Mouse (Mus musculus) left cerebral cortex, postnatal 36 days (tissue): ENCODE measurements around the gene Vmn1r6. TPM values are rescaled to one million over a fixed set of nuclear protein-coding genes. Genes with fewer than 3 reads are reported as not detected.
"Not testable (repeated sequence)": the region's sequence is repeated elsewhere in the genome, so short reads cannot be mapped to it uniquely, and the experiment has no call there.

Experiments used
- DNase-seq, 2 experiments: peaks; one replicate each; pipeline ENCODE4 v3.0.0; 2021 to 2022; ENCODE audit warnings: low spot score in 2 of 2, mixed read lengths in 1 of 2
- intact Hi-C: fragments of 180-260 bp; cut with DNase I; formaldehyde crosslinking; loops from one replicate; pipeline ENCODE4 v1.15.1; 2025
- total RNA-seq, 2 experiments: library from RNA; stranded (reverse); gene quantifications; 2 replicates each; pipeline ENCODE4 v1.2.3; 2021

Gene Vmn1r6
- total RNA-seq, result not detected

DNA sequence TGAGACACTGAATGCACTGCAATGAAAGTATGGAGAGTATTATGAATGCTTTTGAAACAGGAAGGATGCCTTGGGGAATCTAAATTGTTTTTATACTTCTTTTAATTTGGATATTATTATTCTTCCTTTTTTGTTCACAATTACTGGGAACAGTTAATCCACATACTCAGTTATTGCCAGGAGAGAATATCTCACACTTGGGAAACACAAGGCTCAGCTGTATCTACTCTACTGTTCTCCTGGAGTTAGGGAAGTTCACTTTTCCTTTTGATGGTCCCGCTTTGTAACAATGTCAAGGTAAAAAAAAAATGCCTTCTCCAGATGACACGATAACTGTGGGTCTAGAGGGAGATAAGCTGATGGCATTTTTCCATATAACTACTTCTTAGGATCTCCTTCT lies at the start of gene Vmn1r6:
TSS of gene Vmn1r6 (plus strand) at position 301 of the 400 bp plus-strand sequence.
- DNase-seq, result no peak
- intact Hi-C loops, result no loop called here

DNA sequence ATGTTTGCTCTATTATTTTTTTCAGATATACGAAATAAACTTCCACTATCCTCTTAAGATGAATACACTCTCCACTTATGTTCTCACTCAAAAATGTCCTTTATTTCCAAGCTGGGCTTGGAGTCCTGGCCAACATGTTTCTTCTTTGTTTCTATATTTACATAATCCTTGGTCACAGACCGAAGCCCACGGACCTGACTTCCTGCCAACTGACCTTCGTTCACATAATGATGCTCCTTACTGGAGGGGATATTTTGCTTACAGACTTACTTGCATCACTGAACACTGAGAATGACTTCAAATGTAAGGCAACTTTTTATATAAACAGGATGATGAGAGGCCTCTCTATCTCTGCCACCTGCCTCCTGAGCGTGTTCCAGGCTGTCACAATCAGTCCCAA lies 40.6 kb upstream of the Vmn1r6 start:
- intact Hi-C loops, result no loop called here
- no peak for DNase-seq

DNA sequence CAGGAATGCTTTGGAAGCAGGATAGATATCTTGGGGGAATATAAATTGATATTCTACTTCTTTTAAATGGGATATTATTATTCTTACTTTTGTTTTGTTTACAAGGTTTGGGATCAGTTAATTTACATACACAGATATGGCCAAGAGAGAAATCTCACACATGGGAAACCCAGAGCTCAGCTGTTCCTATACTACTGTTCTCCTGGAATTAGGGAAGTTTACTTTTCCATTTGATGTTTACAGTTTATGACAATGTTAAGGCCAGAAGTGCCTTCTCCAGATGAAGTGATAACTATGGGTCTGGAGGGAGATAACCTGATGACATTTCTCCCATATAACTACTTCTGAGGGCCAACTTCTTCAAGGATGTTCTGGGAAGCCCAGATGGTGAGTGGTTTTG lies 27.1 kb upstream of the Vmn1r6 start, which contains the start of gene Vmn1r5:
TSS of gene Vmn1r5 (plus strand) at position 301 of the 400 bp plus-strand sequence.
- DNase-seq, result no peak
- intact Hi-C loops, result no loop called here

DNA sequence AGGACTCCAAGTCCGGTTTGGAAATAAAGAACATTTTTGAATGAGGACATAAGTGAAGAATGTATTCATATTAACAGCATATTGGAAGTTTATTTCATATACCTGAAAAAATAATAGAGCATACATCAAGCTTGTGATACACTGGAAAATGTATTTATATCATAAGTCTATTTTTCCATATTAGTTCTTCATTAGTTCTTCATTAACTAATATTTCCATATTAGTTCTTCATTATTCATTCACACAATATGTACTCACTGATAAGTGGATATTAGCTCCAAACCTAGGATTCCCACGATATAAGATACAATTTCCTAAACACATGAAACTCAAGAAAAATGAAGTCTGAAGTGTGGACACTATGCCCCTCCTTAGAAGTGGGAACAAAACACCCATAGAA lies 28.2 kb downstream of the Vmn1r6 start, which contains the start of gene Vmn1r7:
TSS of gene Vmn1r7 (minus strand) at position 101 of the 400 bp plus-strand sequence.
- DNase-seq, intact Hi-C loops: not testable (repeated sequence)

DNA sequence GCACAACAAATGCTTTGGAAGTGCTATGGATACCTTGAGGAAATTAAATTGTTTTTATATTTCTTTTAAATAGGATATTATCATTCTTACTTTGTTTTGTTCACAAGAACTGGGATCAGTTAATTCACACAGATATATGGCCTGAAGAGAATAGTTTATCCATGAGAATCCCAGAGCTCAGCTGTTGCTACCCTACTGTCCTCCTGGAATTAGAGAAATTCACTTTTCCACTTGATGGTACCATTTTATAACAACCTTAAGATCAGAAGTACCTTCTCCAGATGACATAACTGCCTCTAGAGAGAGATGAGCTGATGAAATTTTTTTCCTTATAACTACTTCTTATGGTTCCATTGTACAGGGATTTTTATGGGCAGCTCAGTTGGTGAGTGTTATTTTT lies 34.9 kb downstream of the Vmn1r6 start, which contains the start of gene Vmn1r8:
TSS of gene Vmn1r8 (plus strand) at position 301 of the 400 bp plus-strand sequence.
- no peak for DNase-seq
- intact Hi-C loops, result no loop called here

DNA sequence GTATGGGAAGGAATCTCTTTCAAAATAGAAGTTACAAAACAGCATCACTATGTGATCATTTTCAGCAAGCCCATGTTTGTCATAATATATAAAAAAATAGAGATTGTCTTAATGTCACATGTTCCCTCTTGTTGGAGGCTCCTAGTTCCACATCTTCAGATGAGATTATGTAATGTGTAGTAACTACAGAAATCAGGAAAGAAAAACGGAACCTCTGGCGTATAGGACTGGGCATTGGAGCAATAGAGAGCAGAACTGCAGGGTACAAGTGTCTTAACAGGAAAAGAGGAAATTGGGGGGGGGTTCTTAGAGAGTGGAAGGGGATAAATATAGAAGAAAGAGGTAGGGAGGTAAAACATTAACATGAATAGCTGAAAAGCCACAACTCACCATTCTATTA lies 37.6 kb downstream of the Vmn1r6 start:
- no peak for DNase-seq
- intact Hi-C loops, result no loop called here

Other genes with a start within 250 kb of the Vmn1r6 start
- gene Kbtbd2, start 199.4 kb upstream of the Vmn1r6 start, total RNA-seq, result 10 to 100 TPM; 54.7 to 58.6 TPM
- 10 to 100 TPM; 26.7 to 29.0 TPM for gene Fkbp9, start 165.2 kb upstream of the Vmn1r6 start, total RNA-seq
- gene Nt5c3, start 73.3 kb upstream of the Vmn1r6 start, total RNA-seq, result 10 to 100 TPM; 52.3 to 52.9 TPM
- under 1 TPM; 0.15 to 0.57 TPM for gene Vmn1r4, start 73.2 kb upstream of the Vmn1r6 start, total RNA-seq
- not detected for gene Vmn1r5, start 27.0 kb upstream of the Vmn1r6 start, total RNA-seq
- not detected for gene Vmn1r7, start 28.1 kb downstream of the Vmn1r6 start, total RNA-seq
- gene Vmn1r8, start 35.0 kb downstream of the Vmn1r6 start, total RNA-seq, result not detected
- gene Vmn1r9, start 69.5 kb downstream of the Vmn1r6 start, total RNA-seq, result not detected
- gene Vmn1r10, start 112.2 kb downstream of the Vmn1r6 start, total RNA-seq, result not detected
- gene Vmn1r11, start 136.2 kb downstream of the Vmn1r6 start, total RNA-seq, result not detected
- not detected for gene Vmn1r12, start 159.7 kb downstream of the Vmn1r6 start, total RNA-seq
- gene Vmn1r13, start 206.0 kb downstream of the Vmn1r6 start, total RNA-seq, result not detected
- not detected for gene Vmn1r14, start 234.4 kb downstream of the Vmn1r6 start, total RNA-seq